In the genomic region with DNA sequence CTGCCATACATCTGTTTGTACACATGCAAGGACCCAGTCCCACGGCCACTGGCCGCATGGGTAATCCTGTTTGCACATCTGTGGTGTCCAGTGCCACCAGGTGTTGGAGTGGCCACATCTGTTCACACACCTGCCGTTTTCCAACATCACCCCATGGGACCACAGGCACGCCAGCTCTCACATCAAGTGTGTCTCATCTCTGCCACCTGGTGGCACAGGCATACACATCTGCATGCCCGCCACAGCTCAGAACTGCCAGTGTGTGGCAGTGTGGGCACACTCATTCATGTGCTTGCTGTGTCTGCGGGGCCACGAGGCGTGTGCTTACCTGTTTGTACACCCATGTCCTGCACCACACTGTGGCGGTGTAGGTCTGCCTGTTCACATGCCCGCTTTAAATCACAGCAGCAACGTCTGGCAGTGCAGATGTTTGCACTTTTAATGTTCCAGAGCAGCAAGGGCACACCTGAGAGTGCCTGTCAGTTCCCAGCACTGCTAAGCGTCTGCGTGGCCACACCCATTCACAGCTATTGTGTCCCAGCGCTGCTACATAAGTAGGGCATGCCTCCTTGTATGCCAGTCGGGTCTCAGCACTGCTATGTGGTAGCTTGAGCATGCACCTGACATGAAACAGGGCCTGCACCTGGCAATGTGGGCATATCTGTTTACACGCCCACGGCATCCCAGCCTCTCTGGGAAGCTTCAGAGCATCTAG, we compare ENCODE assay signal across 8 mouse cellular contexts. TPM values are rescaled to one million over a fixed set of nuclear protein-coding genes. Genes with fewer than 3 reads are reported as not detected.
DNase-seq lines count a peak whose midpoint lies in the region; ATAC-seq and TF ChIP-seq lines count a peak whose summit lies in the region.

No protein-coding gene starts in this region.

- H3K9me3 ChIP-seq in G1E (replicated peaks) = peaks cover 65% of the 10 kb centered on the region
- no peaks in the 10 kb centered on the region for H3K9me3 ChIP-seq in hindbrain, embryonic 14.5 days (ENCODE audit: control insufficient read depth, low read length)
- no peaks in the 10 kb centered on the region for H3K9me3 ChIP-seq in limb, embryonic 11.5 days (ENCODE audit: control insufficient read depth, low read length)

- no peak for TF ChIP-seq POLR2A in embryonic fibroblast, embryonic 13.5 days (IDR thresholded peaks at IDR 0.05; ENCODE audit: low read depth, low read length)

- H3K9ac ChIP-seq in hindbrain, embryonic 14.5 days = no peak overlapping the region
- H3K9ac ChIP-seq in limb, embryonic 11.5 days (ENCODE audit: low read length) = no peak overlapping the region

- H3K27me3 ChIP-seq in G1E (ENCODE audit: insufficient read depth, low read length) = no peaks in the 10 kb centered on the region
- H3K27me3 ChIP-seq in hindbrain, embryonic 14.5 days (ENCODE audit: control insufficient read depth, insufficient read depth, low read length) = no peaks in the 10 kb centered on the region
- H3K27me3 ChIP-seq in limb, embryonic 11.5 days (ENCODE audit: control insufficient read depth, insufficient read depth, low read length) = no peaks in the 10 kb centered on the region

- no peak for TF ChIP-seq CTCF in G1E (IDR thresholded peaks at IDR 0.05; ENCODE audit: low read depth, low read length)
- peak; percentile 98 for TF ChIP-seq CTCF in embryonic fibroblast, embryonic 13.5 days (IDR thresholded peaks at IDR 0.05; ENCODE audit: borderline replicate concordance, insufficient read depth, low read length)

- no peak overlapping the region for H3K4me2 ChIP-seq in hindbrain, embryonic 14.5 days (replicated peaks)
- no peak overlapping the region for H3K4me2 ChIP-seq in limb, embryonic 11.5 days (ENCODE audit: low read depth, severe bottlenecking)

- no peaks in the 10 kb centered on the region for H3K36me3 ChIP-seq in G1E (replicated peaks)
- H3K36me3 ChIP-seq in hindbrain, embryonic 14.5 days (replicated peaks; ENCODE audit: control insufficient read depth, insufficient read depth) = no peaks in the 10 kb centered on the region
- H3K36me3 ChIP-seq in limb, embryonic 11.5 days (ENCODE audit: control insufficient read depth, insufficient read depth, low read length) = no peaks in the 10 kb centered on the region

- DNase-seq in cerebellum, postnatal 25 days = peak; percentile 31 to 61
- no peak for DNase-seq in cerebellum, adult 9-10 months
- no peak for DNase-seq in G1E (ENCODE audit: low spot score)
- DNase-seq in hindbrain, embryonic 14.5 days (ENCODE audit: low spot score) = peak; percentile 69
- peak; percentile 47 for DNase-seq in limb, embryonic 11.5 days (ENCODE audit: low spot score)
- peak; percentile 23 to 38 for DNase-seq in natural killer cell, adult 2 months (ENCODE audit: low spot score in 2 of 2)
- peak; percentile 59 for DNase-seq in thymus, postnatal 0 days (ENCODE audit: low spot score)

- H3K27ac ChIP-seq in embryonic fibroblast, embryonic 13.5 days (ENCODE audit: insufficient read depth, low read length) = no peak overlapping the region
- no peak overlapping the region for H3K27ac ChIP-seq in hindbrain, embryonic 14.5 days
- no peak overlapping the region for H3K27ac ChIP-seq in limb, embryonic 11.5 days (replicated peaks; ENCODE audit: low read depth, low read length)

- peak overlapping the region; percentile 18; the same call in 1 of the 2 replicates for H3K4me3 ChIP-seq in G1E (ENCODE audit: low read depth, low read length)
- no peak overlapping the region for H3K4me3 ChIP-seq in embryonic fibroblast, embryonic 13.5 days (ENCODE audit: insufficient read depth, low read length)
- H3K4me3 ChIP-seq in hindbrain, embryonic 14.5 days (replicated peaks; ENCODE audit: low read length) = no peak overlapping the region
- no peak overlapping the region for H3K4me3 ChIP-seq in limb, embryonic 11.5 days (ENCODE audit: low read depth, low read length)

- WGBS in hindbrain, embryonic 14.5 days = 44% methylated on average over 17 of the region's 17 CpGs
- WGBS in limb, embryonic 11.5 days = 43% methylated on average over 17 of the region's 17 CpGs

- no peaks in the 10 kb centered on the region for H3K4me1 ChIP-seq in G1E (ENCODE audit: insufficient read depth, low read depth, low read length)
- H3K4me1 ChIP-seq in embryonic fibroblast, embryonic 13.5 days (ENCODE audit: control insufficient read depth, insufficient read depth, low read length) = no peaks in the 10 kb centered on the region
- H3K4me1 ChIP-seq in hindbrain, embryonic 14.5 days (replicated peaks; ENCODE audit: control insufficient read depth, insufficient read depth, low read length) = 0 out of 2 replicates have a peak, but pooled peaks cover 5% of the 10 kb centered on the region
- no peaks in the 10 kb centered on the region for H3K4me1 ChIP-seq in limb, embryonic 11.5 days (ENCODE audit: control insufficient read depth, insufficient read depth, low read length)

- ATAC-seq in G1E (ENCODE audit: extremely low read depth, insufficient number of reproducible peaks, low FRiP score, poor library complexity, severe bottlenecking) = no peak
- ATAC-seq in hindbrain, embryonic 14.5 days (ENCODE audit: low FRiP score) = peak; percentile 53
- 0 out of 2 replicates have a peak, but pooled peaks have one; percentile 49 for ATAC-seq in limb, embryonic 11.5 days (ENCODE audit: insufficient number of reproducible peaks, low FRiP score, low TSS enrichment, low read depth)

RNA-seq across cellular contexts. Expression of gene Gnaz, which starts 46.0 kb away (rescaled TPM):
- total RNA-seq in G1E (2014; fragmentation: Nextera tagmentation) (not detected in 2 replicates), G1E (2017) (0.11 TPM in 1 of 2 replicates, not detected in the other)
- polyA plus RNA-seq in G1E (2012) = 0.02 TPM in 2 replicates
- 0.38 and 0.44 TPM in 2 replicates for polyA plus RNA-seq in embryonic fibroblast, embryonic 13.5 days (2011; ENCODE audit: insufficient read length, low read depth, missing spikeins)
- 66.8 and 77.7 TPM in 2 replicates for polyA plus RNA-seq in hindbrain, embryonic 14.5 days (2014; fragmentation: Nextera tagmentation; extraction: Ambion mirVana)
- 2.5 and 3.1 TPM in 2 replicates for polyA plus RNA-seq in limb, embryonic 11.5 days (2014; fragmentation: Nextera tagmentation; extraction: Ambion mirVana)
- 0.06 and 0.30 TPM in 2 replicates for polyA plus RNA-seq in thymus, postnatal 0 days (2015; fragmentation: Nextera tagmentation; extraction: Ambion mirVana)

Comparison
In these comparisons a context has a peak if more than half of its experiments do, and no peak if none do; other contexts are left out.
1. DNase-seq: peak in cerebellum, postnatal 25 days (2 of 2), hindbrain, embryonic 14.5 days (single experiment), limb, embryonic 11.5 days (single experiment), natural killer cell, adult 2 months (2 of 2) and thymus, postnatal 0 days (single experiment); none in cerebellum, adult 9-10 months (single experiment) and G1E (single experiment).
2. RNA of gene Gnaz, which starts 46.0 kb away (polyA plus RNA-seq): 66.8 to 77.7 TPM in hindbrain, embryonic 14.5 days; 2.5 to 3.1 TPM in limb, embryonic 11.5 days, 0.38 to 0.44 TPM in embryonic fibroblast, embryonic 13.5 days, 0.06 to 0.30 TPM in thymus, postnatal 0 days and 0.02 TPM in G1E; every median in the first group is over 10 times any median in the second.